Mouse (Mus musculus): ENCODE results near the gene Drg1. TPM values are rescaled to one million over a fixed set of nuclear protein-coding genes. Genes with fewer than 3 reads are reported as not detected.
A peak's percentile ranks its signal among the peaks of the same experiment; 100 is the strongest.
"Not testable (repeated sequence)": the region's sequence is repeated elsewhere in the genome, so short reads cannot be mapped to it uniquely, and the experiment has no call there.

The Drg1 gene
- polyA plus RNA-seq, 1 experiment from 2014 or later = 263 TPM

- not testable (repeated sequence) for DNase-seq (ENCODE audit: low spot score); H3K4me3 ChIP-seq; H3K4me1 ChIP-seq; H3K27ac ChIP-seq; H3K27me3 ChIP-seq (ENCODE audit: insufficient read depth, poor library complexity, severe bottlenecking); H3K36me3 ChIP-seq
- WGBS = 87% methylated on average over 4 of the region's 4 CpGs
- H3K9me3 ChIP-seq = peaks cover 15% of the 10 kb centered on the region
Observed at GRCm38 (mm10) chr11:3167129-3167528, 99.1 kb downstream of the Drg1 start.

- not testable (repeated sequence) for H3K36me3 ChIP-seq; H3K4me3 ChIP-seq; H3K27me3 ChIP-seq (ENCODE audit: insufficient read depth, poor library complexity, severe bottlenecking); H3K4me1 ChIP-seq; H3K27ac ChIP-seq
- peaks cover 15% of the 10 kb centered on the region for H3K9me3 ChIP-seq
- DNase-seq (ENCODE audit: low spot score) = peak; percentile 66
Observed at GRCm38 (mm10) chr11:3166321-3166720, 99.9 kb downstream of the Drg1 start.

GRCm38 (mm10) chr11:3165210-3165782 is 100.9 kb downstream of the Drg1 start:
- H3K4me3 ChIP-seq; H3K4me1 ChIP-seq; H3K27me3 ChIP-seq (ENCODE audit: insufficient read depth, poor library complexity, severe bottlenecking); H3K27ac ChIP-seq; H3K36me3 ChIP-seq: not testable (repeated sequence)
- 77% methylated on average over 3 of the region's 5 CpGs for WGBS
- DNase-seq (ENCODE audit: low spot score) = peak; percentile 73
- H3K9me3 ChIP-seq = peaks cover 15% of the 10 kb centered on the region

GRCm38 (mm10) chr11:3163661-3164060 is 102.6 kb downstream of the Drg1 start:
- peaks cover 15% of the 10 kb centered on the region for H3K9me3 ChIP-seq
- peak; percentile 75 for DNase-seq (ENCODE audit: low spot score)
- H3K4me1 ChIP-seq; H3K36me3 ChIP-seq; H3K27ac ChIP-seq; H3K4me3 ChIP-seq; H3K27me3 ChIP-seq (ENCODE audit: insufficient read depth, poor library complexity, severe bottlenecking): not testable (repeated sequence)
- WGBS = 45% methylated on average over 3 of the region's 3 CpGs

GRCm38 (mm10) chr11:3163122-3163521 is 103.1 kb downstream of the Drg1 start:
- not testable (repeated sequence) for H3K4me1 ChIP-seq; H3K4me3 ChIP-seq; H3K36me3 ChIP-seq; H3K27ac ChIP-seq; H3K27me3 ChIP-seq (ENCODE audit: insufficient read depth, poor library complexity, severe bottlenecking)
- WGBS = 83% methylated on average over 2 of the region's 2 CpGs
- peaks cover 15% of the 10 kb centered on the region for H3K9me3 ChIP-seq
- peak; percentile 75 for DNase-seq (ENCODE audit: low spot score)

GRCm38 (mm10) chr11:3162236-3162897 is 103.8 kb downstream of the Drg1 start:
- H3K36me3 ChIP-seq; H3K4me1 ChIP-seq; H3K27me3 ChIP-seq (ENCODE audit: insufficient read depth, poor library complexity, severe bottlenecking); H3K4me3 ChIP-seq; H3K27ac ChIP-seq: not testable (repeated sequence)
- WGBS = 65% methylated on average over 5 of the region's 5 CpGs
- H3K9me3 ChIP-seq = peaks cover 14% of the 10 kb centered on the region
- peak; percentile 79 for DNase-seq (ENCODE audit: low spot score)

- H3K9me3 ChIP-seq = peaks cover 14% of the 10 kb centered on the region
- not testable (repeated sequence) for H3K36me3 ChIP-seq; H3K27me3 ChIP-seq (ENCODE audit: insufficient read depth, poor library complexity, severe bottlenecking); H3K4me3 ChIP-seq; H3K27ac ChIP-seq; H3K4me1 ChIP-seq
- DNase-seq (ENCODE audit: low spot score) = peak; percentile 82
- WGBS = 55% methylated on average over 1 of the region's 2 CpGs
Observed at GRCm38 (mm10) chr11:3161370-3161769, 104.8 kb downstream of the Drg1 start.

GRCm38 (mm10) chr11:3158800-3159199 is 107.4 kb downstream of the Drg1 start:
- not testable (repeated sequence) for H3K36me3 ChIP-seq; H3K4me1 ChIP-seq; H3K27ac ChIP-seq; H3K4me3 ChIP-seq; H3K27me3 ChIP-seq (ENCODE audit: insufficient read depth, poor library complexity, severe bottlenecking)
- H3K9me3 ChIP-seq = peaks cover 14% of the 10 kb centered on the region
- peak; percentile 69 for DNase-seq (ENCODE audit: low spot score)
- 81% methylated on average over 4 of the region's 4 CpGs for WGBS

- not testable (repeated sequence) for H3K4me3 ChIP-seq; H3K36me3 ChIP-seq; H3K4me1 ChIP-seq; H3K27ac ChIP-seq; H3K27me3 ChIP-seq (ENCODE audit: insufficient read depth, poor library complexity, severe bottlenecking)
- peak; percentile 65 for DNase-seq (ENCODE audit: low spot score)
- 96% methylated on average over 6 of the region's 6 CpGs for WGBS
- H3K9me3 ChIP-seq = peaks cover 18% of the 10 kb centered on the region
Observed at GRCm38 (mm10) chr11:3157996-3158395, 108.2 kb downstream of the Drg1 start.

GRCm38 (mm10) chr11:3156991-3157390 is 109.2 kb downstream of the Drg1 start:
- WGBS = 76% methylated on average over 3 of the region's 3 CpGs
- not testable (repeated sequence) for H3K4me3 ChIP-seq; H3K27ac ChIP-seq; H3K4me1 ChIP-seq; DNase-seq (ENCODE audit: low spot score); H3K27me3 ChIP-seq (ENCODE audit: insufficient read depth, poor library complexity, severe bottlenecking); H3K36me3 ChIP-seq
- H3K9me3 ChIP-seq = peaks cover 12% of the 10 kb centered on the region

- H3K27ac ChIP-seq; H3K27me3 ChIP-seq (ENCODE audit: insufficient read depth, poor library complexity, severe bottlenecking); H3K4me3 ChIP-seq; H3K4me1 ChIP-seq: not testable (repeated sequence)
- WGBS = 80% methylated on average over 1 of the region's 1 CpGs
- peak; percentile 90 for DNase-seq (ENCODE audit: low spot score)
- peaks cover 16% of the 10 kb centered on the region for H3K36me3 ChIP-seq
- H3K9me3 ChIP-seq = peaks cover 16% of the 10 kb centered on the region
Observed at GRCm38 (mm10) chr11:3153666-3154397, 112.4 kb downstream of the Drg1 start.

- H3K9me3 ChIP-seq = peaks cover 13% of the 10 kb centered on the region
- WGBS = 93% methylated on average over 4 of the region's 4 CpGs
- peaks cover 16% of the 10 kb centered on the region for H3K36me3 ChIP-seq
- H3K4me3 ChIP-seq; H3K27ac ChIP-seq; H3K4me1 ChIP-seq; DNase-seq (ENCODE audit: low spot score); H3K27me3 ChIP-seq (ENCODE audit: insufficient read depth, poor library complexity, severe bottlenecking): not testable (repeated sequence)
Observed at GRCm38 (mm10) chr11:3151358-3151757, 114.9 kb downstream of the Drg1 start.

GRCm38 (mm10) chr11:3150677-3151003 is 115.6 kb downstream of the Drg1 start:
- not testable (repeated sequence) for H3K27ac ChIP-seq; H3K27me3 ChIP-seq (ENCODE audit: insufficient read depth, poor library complexity, severe bottlenecking); H3K4me1 ChIP-seq; H3K4me3 ChIP-seq
- Histone ChIP-seq H3K36me3 (peaks cover 16% of the 10 kb centered on the region), H3K9me3 (peaks cover 13% of the 10 kb centered on the region)
- 96% methylated on average over 12 of the region's 12 CpGs for WGBS
- peak; percentile 70 for DNase-seq (ENCODE audit: low spot score)
